Mouse (Mus musculus) retina, embryonic 14.5 days (tissue): ENCODE data around the gene Dnajc24.

Experiments used
- DNase-seq: peaks from one replicate; pipeline ENCODE4 v3.0.0-alpha.2; 2015; ENCODE audit warnings: low spot score

Gene Dnajc24

GRCm38 (mm10) chr2:106002835-106003739 is at the start of gene Dnajc24:
Dnajc24 (minus strand) TSS chr2:106003549.
- DNase-seq = peak; percentile 97

GRCm38 (mm10) chr2:106046686-106047085 is 43.3 kb upstream of the Dnajc24 start:
- no peak for DNase-seq

GRCm38 (mm10) chr2:106042495-106042894 is 39.1 kb upstream of the Dnajc24 start:
- peak; percentile 61 for DNase-seq

GRCm38 (mm10) chr2:106041961-106042360 is 38.6 kb upstream of the Dnajc24 start:
- DNase-seq = no peak

- no peak for DNase-seq
These were observed 34.9 kb upstream of the Dnajc24 start for GRCm38 (mm10) chr2:106038286-106038685.

- DNase-seq = no peak
These were observed 21.5 kb upstream of the Dnajc24 start for GRCm38 (mm10) chr2:106024895-106025294.

GRCm38 (mm10) chr2:106008415-106008814 is 5.1 kb upstream of the Dnajc24 start:
- DNase-seq = no peak

GRCm38 (mm10) chr2:105987999-105988398 is 15.3 kb downstream of the Dnajc24 start:
- no peak for DNase-seq

- no peak for DNase-seq
These were observed 16.2 kb downstream of the Dnajc24 start for GRCm38 (mm10) chr2:105987131-105987530.

- DNase-seq = peak; percentile 62
These were observed 18.1 kb downstream of the Dnajc24 start for GRCm38 (mm10) chr2:105985206-105985605.

- DNase-seq = peak; percentile 44
These were observed 25.3 kb downstream of the Dnajc24 start for GRCm38 (mm10) chr2:105978065-105978464.

GRCm38 (mm10) chr2:105973941-105974340 is 29.4 kb downstream of the Dnajc24 start:
- no peak for DNase-seq

GRCm38 (mm10) chr2:105963447-105963846 is 39.9 kb downstream of the Dnajc24 start:
- DNase-seq = peak; percentile 96

- DNase-seq = no peak
These were observed 49.5 kb downstream of the Dnajc24 start for GRCm38 (mm10) chr2:105953862-105954261.

GRCm38 (mm10) chr2:105951350-105951940 is 51.9 kb downstream of the Dnajc24 start:
- no peak for DNase-seq

GRCm38 (mm10) chr2:105950131-105950530 is 53.2 kb downstream of the Dnajc24 start:
- DNase-seq = no peak

GRCm38 (mm10) chr2:105917623-105918346 is 85.6 kb downstream of the Dnajc24 start:
- DNase-seq = peak; percentile 41
